Mouse (Mus musculus): ENCODE data around the gene Rtl10.
"Not testable (repeated sequence)": the region's sequence is repeated elsewhere in the genome, so short reads cannot be mapped to it uniquely, and the experiment has no call there.

The Rtl10 gene

DNA sequence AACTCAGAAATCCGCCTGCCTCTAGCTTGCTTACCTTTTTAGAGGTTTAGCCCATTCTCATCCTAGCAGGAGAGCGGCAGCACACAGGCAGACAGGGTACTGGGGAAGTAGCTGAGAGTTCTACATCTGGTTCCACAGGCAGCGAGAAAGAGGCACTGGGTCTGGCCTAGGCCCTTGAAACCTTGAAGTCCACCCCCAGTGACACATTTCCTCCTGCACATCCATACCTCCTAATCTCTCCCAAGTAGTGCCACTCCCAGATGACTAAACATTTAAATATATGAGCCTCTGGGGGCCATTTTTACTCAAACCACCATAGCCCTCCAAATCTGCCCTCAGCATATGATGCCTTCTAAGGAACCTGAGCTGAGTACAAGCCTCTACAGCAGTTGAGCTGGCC, 16.3 kb upstream of the Rtl10 start:
- no peak for DNase-seq (ENCODE audit: low read depth, low spot score)

DNA sequence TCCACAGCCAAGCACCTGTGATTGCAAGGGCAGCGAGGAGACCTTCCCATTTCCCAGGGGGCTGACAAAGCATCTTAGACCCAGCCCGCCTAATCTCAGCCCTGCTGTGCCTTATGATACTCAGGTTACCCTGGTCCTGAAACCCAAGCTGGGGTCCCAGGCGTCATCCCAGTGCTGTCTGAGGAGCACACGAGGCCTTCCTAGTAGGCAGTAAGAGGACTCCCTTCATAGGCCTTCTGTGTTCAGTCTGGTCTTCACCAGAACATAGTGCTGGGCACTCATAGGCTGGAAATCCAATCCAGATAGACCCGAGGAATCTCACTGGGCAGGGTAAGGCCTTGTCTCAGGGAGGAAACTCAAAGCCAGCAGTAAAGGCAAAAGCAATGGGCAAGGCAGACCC, 14.9 kb upstream of the Rtl10 start:
- DNase-seq (ENCODE audit: low read depth, low spot score): no peak

DNA sequence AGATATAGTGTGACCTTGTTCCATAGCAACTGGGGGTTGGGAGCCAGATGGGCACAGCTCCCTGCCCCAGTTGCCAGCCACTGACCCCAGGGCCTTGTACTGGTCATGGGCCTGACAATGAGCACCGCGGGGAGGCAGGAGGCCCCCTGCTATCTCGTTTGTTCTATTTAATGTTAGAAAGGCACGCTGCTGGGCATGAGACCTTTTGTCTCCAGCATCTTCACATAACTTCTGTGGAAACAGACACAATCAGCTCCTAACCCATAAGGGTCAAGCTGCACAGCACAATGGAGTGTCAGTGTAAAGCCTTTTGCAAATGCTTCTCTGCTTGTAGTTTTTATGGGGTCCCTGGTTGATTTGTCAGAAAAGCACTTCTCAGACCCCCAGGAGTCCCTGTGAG, 14.3 kb upstream of the Rtl10 start:
- DNase-seq (ENCODE audit: low read depth, low spot score): no peak

DNA sequence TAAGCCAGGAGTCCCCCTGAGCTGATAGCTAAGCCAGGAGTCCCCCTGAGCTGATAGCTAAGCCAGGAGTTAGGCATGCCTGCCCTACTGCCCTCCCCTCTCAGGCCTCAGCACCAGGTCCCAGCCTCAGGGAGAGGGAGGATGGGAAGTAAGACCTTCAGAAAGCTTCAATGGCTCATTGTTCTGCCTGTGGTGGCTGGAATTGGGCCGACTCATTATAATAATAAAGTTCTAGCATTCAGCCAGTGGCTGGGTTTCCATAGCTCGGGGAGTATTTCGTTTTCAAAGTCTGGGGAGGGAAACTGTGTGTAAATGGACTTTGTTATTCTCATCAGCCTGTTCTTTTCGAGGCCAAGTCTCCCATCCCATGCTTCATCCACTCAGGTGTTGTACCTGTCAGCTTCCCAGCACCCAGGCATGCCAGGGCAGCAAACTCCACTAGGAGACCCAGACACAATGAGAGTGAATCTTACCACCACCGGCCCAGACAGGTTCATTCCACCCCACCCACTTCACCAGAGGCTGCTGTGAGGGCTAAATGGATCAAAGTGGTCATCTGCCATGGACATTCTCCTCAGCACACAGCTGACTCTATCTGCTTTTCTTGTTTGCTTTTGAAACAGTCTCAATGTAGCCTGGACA, 13.8 kb upstream of the Rtl10 start:
- no peak for DNase-seq (ENCODE audit: low read depth, low spot score)

DNA sequence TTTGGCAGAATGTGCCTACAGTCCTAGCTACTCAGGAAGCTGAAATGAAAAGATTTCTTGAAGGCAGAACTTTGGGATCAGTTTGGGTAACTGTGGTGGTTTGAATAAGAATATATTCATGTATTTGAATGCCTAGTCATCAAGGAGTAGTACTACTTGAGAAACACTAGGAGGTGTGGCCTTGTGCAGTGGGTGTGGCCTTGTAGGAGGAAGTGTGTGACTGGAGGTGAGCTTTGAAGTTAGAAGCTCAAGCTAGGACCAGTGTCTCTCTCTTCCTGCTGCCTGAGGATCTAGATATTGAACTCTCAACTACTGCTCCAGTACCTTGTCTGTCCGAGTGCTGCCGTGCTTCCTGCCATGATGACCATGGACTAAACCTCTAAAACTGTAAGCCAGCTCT, 12.6 kb upstream of the Rtl10 start:
- DNase-seq (ENCODE audit: low read depth, low spot score): no peak

DNA sequence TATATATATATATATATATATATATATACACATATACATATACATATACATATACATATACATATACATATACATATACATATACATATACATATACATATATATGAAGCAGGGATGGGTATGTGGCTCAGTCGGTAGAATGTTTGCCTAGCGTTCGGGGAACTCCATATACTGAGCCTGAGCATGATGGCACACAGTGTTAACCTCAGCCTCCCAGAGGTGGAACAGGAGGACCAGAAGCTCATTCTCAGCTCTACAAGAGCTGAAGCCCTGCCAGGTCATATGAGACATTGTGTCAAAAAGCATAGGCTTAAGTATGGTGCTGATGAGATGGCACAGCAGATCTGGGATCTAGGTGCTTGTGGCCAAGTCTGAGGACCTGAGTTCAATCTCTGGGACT, 8.4 kb upstream of the Rtl10 start:
- no peak for DNase-seq (ENCODE audit: low read depth, low spot score)

DNA sequence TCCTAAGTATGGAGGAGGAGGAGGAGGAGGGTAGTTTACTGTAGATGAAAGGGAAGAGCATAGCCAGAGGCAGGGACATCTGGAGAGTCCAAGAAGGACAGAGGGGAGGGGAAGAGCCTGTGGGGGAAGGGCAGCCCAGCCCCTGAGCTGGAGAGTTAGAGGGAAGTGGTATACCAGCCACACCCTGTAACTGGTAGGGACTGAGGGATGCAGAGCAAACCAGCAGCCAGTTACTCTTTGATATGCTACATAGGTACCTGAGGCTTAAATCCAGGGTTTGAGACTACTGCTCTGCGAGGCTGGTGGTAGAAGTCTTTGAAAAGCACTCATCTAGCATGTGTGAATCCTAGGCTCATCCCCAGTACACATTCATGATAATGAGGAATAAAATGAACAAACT, 7.8 kb upstream of the Rtl10 start:
- no peak for DNase-seq (ENCODE audit: low read depth, low spot score)

DNA sequence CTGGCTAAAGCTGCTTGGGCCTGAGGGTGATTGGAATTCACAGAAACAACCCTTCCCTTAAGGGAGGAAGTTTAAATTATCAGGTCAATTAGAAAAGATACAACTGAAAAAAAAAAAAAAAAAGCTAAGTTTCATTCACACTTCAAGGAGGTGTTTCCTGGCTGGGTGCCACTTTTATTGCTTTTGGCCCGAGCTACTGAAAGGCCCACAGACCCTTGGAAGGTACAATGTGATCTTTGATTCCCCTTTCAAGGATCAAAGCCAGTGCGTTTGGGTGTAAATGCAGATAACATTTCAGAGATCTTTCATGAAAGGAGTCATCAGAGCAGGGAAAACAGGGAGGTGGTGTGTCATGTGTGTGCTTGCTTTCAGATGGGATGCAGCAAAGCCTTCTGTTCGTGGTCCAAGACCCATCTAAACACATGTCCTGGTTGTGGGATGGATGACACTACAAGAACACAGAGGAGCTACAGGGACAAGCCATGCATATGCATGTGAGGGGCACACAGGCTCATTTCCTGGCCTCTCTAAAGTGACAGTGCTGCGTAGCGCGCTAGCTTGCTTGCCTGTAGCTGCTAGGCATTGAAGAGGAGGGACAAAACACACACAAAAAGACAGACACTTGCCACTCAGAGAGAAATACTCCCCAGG, 711 bp upstream of the Rtl10 start:
- no peak for DNase-seq (ENCODE audit: low read depth, low spot score)

DNA sequence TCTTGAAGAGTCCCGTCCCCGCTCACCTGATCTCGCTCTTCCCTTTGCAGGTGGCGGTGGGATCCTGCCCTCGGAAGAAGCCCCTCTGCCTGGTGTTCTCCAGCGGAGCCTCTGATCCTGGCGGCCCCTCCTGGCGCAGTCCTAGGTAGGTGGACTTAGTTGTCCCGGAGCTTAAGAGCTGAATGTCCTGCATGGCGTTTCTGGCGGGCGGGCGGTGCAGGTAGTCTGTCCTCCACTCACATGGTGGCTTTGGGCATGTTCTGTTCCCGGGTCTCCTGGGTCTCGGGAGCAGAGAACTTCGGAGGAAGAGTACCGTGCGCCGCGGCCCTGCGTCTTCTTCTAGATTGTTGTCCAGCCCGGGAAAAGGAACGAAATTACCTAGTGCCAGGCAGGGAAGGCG, 295 bp downstream of the Rtl10 start:
- no peak for DNase-seq (ENCODE audit: low read depth, low spot score)

DNA sequence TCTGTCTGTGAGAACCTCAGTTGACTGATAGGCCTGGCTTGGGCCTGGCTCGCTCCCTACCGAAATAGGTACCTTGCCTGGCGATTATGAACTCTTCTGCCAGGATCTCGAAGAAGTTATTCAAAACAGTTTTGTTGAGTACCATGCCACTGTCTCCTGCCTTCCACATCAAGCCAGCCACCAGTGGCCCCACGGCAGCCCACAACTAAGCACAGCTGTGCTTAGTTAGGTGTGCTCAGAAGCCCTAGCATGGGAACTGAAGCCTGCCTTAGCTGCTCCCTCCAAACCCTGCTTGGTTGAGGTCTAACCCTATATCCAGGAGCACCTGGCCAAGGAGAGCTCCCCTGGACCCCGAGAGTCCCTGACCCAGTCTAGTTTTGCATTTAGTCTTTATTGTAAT, 2.8 kb downstream of the Rtl10 start:
- DNase-seq (ENCODE audit: low read depth, low spot score): no peak

DNA sequence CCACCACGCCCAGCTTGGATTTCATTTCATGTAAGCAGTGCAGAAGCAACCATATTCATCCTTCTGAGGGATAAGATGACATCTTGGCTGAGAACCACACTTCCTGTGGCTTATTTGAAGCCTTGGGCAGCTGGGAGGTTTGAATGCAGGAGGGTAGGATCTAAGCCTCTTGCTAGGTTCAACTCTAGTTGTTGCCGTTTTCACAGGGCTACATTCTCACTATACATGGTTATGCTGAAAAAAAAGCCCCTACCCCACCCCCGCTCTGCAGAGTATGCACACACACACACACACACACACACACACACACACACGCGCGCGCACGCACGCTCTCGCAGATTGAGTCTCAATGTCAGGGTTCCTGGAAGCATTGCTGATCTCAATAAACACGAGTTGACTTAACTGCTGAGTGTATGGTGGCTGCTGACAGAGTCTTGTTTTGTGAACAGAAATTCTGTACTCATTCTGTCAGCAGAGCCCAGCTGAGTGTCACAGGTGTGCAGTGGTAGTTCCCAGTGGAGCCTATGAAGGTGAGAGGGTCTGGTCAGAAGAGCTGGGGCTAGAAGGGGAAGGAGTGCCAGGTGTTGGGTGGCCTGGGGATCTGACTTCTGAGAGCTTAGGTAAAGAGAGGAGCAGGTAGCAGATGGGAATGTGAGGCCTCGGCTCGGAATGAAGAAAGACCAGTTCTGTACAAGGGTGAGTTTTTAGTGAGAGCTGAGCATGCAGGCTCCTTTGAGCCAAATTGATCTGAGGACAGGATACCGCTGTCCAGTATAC, 5.1 kb downstream of the Rtl10 start:
- DNase-seq (ENCODE audit: low read depth, low spot score): no peak

DNA sequence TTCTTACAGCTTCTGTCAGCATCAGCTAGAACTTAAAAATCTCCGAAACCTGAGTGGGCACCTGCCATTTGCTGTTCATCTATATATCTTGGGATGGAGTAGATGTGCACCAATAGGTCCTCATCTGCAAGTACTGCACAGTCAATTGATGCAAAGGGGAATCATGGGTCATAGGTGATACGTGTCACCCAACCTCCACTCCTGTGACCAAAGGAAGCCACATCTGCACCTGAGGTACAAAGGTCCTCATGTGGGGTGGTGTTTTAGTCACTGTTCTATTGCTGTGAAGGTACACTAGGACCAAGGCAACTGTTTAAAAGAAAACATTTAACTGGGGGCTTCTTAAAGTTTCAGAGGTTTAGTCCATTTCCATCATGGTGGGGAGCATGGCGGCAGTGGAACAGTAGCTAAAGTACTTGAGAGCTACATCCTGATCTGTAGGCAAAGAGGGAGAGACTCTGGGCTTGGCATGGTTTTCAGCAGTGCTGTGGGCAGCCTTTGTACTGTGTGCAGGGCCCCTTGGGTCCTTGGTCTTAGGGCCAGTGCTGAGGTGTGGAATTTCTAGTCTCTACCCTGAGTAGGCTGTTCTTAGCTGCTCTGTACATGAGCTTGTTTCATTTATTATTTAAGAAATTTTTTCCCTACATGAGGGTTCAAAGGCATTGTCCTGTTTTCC, 8.0 kb downstream of the Rtl10 start:
- DNase-seq (ENCODE audit: low read depth, low spot score): no peak

DNA sequence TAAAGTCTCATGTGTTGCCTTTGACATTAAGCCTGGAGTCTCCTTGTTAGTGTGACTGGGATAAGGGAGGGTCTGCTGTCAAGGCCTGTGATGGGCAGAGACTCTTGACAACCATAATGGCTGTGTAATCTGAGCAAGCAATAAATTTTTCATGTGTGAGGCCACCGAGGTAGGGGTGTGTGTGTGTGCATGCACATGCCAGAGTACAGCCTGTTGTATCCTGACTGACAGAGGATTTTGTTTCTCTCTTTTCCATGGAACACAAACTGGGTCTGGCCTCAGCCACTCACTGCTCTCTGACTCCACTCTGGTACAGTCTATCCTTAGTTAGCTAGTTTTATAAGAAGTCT, 8.5 kb downstream of the Rtl10 start:
- DNase-seq (ENCODE audit: low read depth, low spot score): no peak

DNA sequence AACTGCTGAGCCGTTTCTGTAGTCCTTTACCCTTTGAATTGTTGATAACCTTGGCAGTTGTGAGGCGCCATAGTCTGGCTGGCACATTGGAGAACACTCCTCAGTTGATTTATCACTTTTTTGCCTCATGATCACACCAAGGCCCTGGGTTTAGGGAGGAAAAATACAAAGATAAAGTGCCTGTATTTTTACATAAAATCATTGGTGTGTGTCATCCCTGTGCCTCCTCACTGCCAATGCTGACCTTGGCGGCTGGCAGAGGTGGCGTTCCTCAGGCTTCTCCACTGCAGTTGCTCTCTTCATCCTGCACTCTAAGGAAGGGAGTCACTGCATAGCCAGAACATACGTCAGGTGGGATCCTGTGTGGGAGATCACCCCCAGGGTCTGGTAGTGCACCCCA, 13.0 kb downstream of the Rtl10 start:
- no peak for DNase-seq (ENCODE audit: low read depth, low spot score)

DNA sequence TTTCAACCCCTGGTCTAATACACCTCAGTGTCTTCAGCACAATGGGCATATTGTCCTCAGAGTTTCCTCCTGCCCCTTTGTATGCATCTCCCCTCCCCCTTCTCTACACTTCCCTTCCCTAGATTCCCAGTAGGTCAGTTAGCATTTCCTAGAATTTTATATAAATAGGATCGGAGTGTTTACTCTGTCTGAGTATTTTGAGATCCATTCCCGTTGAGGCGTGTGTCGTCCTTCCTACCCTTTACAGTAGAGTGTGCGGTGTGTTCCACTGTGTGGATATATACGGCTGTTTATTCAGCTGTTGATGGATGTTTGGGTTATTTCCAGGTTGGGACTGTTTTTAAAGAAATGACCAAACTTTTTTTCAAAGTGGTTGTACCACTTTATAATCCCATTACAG, 14.8 kb downstream of the Rtl10 start:
- no peak for DNase-seq (ENCODE audit: low read depth, low spot score)

DNA sequence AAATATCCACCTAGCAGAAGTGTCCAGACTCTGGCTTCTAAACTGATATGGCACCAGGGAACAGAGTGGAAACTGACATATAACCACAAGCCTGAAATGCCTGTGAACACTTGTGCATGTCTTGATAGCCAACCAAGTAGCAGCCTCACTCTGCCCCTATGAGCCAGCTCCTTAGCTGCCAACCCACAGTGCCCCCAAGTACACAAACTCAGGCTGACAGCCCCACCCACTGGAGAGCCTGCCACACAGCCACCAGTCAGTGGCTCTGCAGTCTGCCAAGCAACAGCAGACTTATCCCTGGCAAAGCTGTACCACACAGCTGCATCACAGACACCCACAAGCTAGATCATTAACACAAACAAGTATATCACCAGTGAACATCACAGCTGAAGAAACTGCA, 19.4 kb downstream of the Rtl10 start:
- DNase-seq (ENCODE audit: low read depth, low spot score): no peak

DNA sequence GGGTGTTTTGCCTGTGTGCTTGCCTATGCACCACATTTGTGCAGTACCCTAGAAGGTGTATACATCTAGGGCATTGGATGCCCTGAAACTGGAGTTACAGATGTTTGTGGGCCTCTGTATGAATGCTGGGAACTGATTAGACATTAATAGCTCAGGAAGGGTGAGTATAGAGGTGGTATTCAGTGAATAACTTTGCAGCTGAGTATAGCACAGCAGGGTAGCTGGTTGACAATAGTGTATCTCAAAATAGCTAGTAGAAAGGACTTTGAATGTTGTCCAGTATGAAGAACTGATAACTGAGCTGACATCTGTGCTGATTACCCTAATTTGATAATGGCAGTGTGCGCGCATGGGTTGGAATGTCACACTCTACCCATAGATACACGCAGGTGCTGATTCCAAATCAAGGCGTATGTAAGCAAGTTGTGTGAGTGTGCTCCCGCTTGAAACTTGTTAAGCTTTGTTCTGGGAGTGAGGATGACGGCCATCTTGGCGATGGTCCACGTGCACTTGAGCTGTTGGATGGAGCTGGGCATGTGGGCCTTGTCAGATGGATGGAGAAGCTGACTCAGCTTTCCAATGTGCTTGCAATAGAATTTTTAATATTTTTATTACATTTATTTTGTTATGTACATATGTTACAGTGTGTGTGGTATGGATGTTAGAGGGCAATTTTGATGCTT, 25.0 kb downstream of the Rtl10 start:
- no peak for DNase-seq (ENCODE audit: low read depth, low spot score)

DNA sequence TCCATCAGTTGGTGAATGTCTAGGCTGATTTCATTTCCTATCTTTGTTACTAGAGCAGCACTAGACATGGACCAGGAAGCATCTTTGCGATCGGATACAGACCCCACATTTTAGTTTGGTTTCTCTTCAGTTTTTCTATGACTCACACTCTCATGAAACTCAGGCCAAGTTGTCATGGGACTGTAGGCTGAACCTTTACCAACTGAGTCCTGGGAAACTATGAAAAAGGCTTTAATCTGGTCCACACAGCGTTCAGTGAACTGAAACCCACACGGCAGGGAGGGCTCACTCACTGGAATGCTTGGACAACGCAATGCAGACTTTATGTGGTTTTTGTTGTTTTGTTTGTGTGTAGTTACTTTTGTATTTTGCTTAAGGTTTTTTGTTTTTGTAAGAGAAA, 30.0 kb downstream of the Rtl10 start:
- DNase-seq (ENCODE audit: low read depth, low spot score): no peak

DNA sequence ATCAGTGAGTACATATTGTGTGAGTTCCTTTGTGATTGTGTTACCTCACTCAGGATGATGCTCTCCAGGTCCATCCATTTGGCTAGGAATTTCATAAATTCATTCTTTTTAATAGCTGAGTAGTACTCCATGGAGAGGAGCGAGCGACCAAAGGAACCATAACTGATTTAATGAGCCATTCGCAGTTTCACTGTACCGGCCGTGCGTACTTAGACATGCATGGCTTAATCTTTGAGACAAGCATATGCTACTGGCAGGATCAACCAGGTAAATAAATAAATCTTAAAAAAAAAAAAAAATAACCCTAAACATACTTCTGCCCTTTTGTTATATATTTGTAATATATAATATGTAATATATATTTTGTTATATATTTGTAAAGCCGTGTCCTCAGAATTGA, 34.4 kb downstream of the Rtl10 start:
- DNase-seq (ENCODE audit: low read depth, low spot score): not testable (repeated sequence)

DNA sequence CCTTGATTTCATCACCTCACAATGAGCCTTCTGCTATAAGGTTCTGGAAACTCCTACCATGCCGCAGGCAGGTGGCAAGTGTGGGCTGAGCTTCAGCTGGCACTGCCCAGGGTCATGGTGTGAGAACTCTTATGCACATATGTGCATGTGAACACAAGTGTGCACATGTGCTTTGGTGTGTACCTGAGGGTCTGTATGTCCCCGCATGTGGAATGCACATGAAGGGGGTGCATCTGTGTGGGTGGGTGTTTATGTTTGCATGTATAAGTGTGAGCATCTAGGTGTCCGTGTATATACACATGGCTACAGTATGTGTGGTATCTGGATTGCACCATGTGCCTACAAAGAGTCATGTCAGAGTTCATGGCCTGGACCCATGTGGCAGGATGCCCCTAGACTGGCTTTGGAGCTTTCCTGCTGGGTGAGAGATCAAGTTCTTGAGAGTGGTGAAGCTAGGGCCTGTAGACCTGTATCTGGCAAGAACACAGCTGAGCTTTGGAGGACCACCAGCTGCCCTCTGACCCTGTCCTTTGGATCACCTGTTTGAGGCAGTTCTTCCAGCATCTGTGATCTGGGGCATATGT, 38.8 kb downstream of the Rtl10 start:
- DNase-seq (ENCODE audit: low read depth, low spot score): no peak

DNA sequence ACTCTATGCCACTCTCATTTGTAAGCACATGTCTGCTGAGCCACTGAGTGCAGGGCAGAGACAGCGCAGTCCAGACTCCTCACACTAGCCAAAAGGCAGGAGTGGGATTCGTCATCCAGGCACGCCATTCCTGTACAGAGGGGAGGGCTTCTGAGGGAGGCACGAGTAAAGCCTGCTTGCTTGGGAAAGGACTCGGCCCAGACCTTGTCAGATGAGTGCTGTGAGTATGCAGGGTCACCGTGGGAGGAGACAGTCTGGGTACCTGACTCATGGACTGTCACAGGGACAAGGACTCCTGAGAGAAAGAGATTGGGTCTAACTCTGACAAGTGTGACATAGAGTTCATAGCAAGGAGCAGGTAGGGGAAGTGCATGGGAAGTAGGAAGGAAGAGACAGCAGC, 40.6 kb downstream of the Rtl10 start:
- no peak for DNase-seq (ENCODE audit: low read depth, low spot score)
